Mouse (Mus musculus): Measurements from ENCODE around the gene Mtf1.

DNA sequence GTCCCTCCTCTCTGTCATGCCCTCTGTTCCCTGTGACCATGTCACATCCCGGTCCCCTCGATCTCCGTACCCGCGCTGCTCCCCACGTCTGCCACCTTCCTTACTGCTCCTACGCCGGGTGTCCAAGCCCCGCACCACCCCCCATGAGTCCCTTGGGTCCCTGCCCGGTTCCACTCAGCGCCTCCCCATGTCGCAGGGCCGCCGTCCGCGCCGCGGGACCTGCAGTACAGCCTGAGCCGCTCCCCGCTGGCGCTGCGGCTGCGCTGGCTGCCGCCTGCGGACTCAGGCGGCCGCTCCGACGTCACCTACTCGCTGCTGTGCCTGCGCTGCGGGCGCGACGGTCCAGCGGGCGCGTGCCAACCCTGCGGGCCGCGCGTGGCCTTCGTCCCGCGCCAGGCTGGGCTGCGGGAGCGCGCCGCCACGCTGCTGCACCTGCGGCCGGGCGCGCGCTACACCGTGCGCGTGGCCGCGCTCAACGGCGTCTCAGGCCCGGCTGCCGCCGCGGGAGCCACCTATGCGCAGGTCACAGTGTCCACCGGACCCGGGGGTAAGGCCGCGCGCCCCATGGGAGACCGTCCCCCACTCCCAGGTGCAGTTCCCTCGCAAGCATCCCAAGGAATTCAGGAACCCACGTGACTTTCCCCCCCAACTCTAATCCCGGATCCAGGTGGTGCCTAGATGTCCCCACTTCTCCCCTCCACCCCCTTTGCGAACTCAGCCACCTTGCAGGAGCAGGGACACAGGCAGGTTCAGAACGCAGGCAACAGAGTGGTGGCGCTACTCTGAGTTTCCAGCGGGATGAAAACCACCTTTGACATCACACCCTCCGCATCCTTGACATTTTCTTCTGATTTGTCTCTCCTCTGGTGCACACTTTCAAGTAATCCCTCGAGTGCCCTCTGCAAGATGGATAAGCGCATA, 92.9 kb downstream of the Mtf1 start:
- TF ChIP-seq CTCF (IDR thresholded peaks at IDR 0.05; ENCODE audit: low read depth), result no peak
- no peak for TF ChIP-seq EP300 (optimal IDR thresholded peaks at IDR 0.05)
